Mouse (Mus musculus): ENCODE data around the gene 1700066M21Rik. TPM values are rescaled to one million over a fixed set of nuclear protein-coding genes. Genes with fewer than 3 reads are reported as not detected.

1700066M21Rik gene
- total RNA-seq, 2 experiments from 2014 or later, result 3.5 to 3.8 TPM

DNA sequence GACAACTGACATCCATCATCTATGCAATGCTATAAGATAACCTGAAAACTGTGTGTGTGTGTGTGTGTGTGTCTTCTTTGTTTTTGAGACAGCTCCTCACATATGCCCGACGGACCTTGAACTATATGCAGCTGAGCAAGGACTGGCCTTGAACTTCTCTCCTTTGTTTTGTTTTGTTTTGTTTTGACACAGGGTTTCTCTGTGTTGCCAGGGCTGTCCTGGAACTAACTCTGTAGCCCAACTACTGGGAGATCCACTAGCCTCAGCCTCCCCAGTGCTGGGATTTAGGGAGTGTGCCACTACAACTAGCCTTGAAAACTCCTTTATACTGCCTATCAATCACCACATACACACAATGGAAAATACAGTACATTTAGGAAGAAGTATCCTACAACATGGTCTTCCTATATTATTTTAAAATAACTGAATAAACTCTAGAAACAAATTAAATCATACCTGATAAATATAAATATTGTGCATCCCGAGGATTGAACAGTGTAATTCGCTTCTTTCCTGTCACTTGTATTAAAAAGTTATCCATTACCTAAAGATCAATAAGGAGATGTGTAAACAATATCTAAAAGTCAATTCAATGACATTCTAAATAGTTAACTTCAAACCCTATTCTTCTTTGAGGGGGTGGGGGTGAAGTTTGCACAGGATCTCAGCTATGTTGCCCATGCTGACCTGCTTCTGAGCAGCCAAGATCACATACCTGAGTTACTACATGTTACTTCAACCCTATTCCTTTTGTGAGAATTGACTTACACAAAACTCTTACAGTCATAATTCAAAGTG, 13.8 kb downstream of the 1700066M21Rik start:
- no peak for DNase-seq (ENCODE audit: low spot score in 2 of 2)

DNA sequence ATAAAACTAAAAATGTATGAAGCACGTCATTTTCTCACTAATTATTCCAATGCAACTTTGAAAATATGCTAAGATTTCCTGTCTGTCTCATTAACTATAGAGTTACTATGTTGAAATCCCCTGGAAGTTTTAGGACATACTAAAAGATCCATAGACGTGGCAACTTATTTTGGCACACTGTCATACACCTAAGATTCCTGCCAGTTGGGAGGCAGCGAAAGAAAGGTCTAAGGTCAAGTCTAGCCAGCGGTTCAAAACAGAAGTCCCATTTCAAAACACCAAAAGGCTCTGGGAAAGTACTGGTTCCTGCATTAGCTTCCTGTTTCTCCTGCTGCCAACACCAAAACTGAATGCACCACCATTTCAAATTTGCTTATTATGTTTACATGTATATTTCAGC, 15.0 kb downstream of the 1700066M21Rik start:
- no peak for DNase-seq (ENCODE audit: low spot score in 2 of 2)

DNA sequence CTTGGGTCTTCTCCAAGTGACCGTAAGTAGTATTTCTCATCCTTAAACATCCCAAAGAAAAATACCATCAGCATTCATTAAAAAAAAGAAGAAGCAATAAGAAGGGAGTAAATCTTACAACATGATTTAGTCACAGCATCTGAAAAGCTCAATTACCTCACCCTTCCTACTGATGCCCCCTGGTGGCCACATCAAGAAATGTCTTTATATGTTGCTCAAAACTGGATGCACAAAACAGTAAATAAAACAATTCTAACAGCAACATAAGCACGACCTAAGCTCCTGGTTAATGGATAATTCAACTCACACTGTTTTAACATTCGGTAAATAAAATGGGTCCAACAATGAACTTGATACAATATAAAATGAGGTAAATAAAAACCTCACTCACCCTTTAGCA, 16.6 kb downstream of the 1700066M21Rik start:
- DNase-seq (ENCODE audit: low spot score in 2 of 2), result peak in 1 of 2 experiments; percentile 44

DNA sequence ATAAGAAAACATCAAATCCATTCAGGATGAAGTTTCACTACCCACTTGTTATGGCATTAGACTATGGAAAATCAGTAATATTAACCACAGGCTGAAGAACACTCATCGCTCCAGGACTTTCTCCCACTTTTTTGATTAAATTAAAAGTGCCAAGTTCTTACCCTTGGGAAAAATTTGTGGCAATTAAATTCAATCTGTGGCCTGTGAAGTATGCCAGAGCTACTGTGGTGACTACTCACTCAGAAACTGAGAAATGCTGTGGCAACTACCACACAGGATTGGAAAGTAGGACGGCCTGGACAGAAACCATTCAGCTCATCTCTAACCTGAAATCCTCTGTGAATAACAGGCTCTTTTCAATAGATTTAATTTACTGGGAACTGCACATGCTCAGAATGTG, 22.9 kb downstream of the 1700066M21Rik start:
- DNase-seq (ENCODE audit: low spot score in 2 of 2), result no peak

- DNase-seq (ENCODE audit: low spot score in 2 of 2), result no peak
Measured at GRCm38 (mm10) chr1:57400877-57401276, 23.5 kb downstream of the 1700066M21Rik start.

- no peak for DNase-seq (ENCODE audit: low spot score in 2 of 2)
Measured at GRCm38 (mm10) chr1:57402116-57402515, 24.7 kb downstream of the 1700066M21Rik start.

DNA sequence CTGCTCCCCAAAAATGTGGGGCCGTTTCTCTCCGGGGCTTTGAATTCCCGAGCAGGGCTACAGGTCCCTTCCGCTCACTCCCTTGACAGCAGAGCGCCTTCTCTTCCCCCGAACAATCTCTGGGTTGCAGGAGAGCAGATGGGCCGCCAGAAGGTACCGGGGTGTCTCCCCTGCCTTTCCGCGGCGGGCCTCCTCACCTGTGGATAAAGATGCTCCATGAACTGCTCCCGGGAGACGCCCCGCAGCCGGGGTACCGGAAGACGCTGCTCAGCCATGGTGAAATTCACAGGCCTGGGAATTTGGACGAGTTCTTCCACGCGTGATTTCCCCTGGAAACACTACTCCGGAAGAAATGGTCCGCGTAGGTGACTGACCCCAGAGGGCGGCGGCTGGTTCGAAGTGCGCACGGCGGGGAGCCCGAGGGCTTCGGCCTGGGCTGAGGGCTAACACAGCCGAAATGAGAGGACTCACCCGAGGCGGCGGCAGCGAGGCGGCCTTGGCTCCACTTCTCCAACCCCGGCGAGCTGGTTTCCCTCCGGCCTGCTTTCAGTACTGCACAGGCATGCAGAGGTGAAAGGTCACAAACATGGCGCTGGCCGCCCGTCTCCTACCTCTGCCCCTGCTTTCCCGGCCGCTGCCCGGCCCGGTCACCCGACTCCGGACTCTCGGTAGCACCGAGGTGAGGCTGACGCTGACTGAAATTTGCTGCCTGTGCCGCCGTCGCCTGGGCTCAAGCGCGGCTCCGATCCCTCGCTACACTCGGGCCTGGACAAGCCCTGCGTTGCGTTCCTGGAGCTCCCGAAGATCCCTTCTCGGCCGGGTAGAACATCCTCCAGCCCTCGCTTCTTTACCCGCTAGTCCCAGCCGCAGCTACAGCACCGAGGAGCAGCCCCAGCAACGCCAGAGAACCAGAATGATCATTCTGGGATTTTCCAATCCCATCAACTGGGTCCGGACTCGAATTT, 29.0 kb downstream of the 1700066M21Rik start, which contains the start of the genes Maip1 and Tyw5:
Gene Maip1 (plus strand): TSS at position 142 of the 965 bp plus-strand sequence.
Gene Tyw5 (minus strand): TSS at position 915 of the 965 bp plus-strand sequence.
- peak; percentile 69 to 85 for DNase-seq (ENCODE audit: low spot score in 2 of 2)

DNA sequence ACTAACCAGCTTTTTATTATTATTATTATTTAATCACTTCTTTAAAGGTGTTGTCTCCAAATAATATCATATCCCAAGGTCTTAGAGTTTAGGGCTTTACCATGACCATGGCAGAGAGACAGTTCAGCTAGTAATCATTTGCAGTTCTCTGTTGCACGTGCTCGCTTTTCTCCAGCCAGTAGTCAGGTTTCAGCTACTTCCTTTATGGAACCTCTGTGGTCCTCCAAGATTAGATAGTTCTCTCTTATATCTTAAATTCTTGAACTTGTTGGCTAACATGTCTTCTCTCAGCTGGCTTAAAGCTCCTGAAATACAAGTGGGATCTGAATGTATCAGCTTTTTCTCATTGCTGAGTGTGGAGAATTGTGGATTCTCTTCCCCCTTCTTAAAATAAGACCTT, 31.6 kb downstream of the 1700066M21Rik start:
- DNase-seq (ENCODE audit: low spot score in 2 of 2), result no peak

DNA sequence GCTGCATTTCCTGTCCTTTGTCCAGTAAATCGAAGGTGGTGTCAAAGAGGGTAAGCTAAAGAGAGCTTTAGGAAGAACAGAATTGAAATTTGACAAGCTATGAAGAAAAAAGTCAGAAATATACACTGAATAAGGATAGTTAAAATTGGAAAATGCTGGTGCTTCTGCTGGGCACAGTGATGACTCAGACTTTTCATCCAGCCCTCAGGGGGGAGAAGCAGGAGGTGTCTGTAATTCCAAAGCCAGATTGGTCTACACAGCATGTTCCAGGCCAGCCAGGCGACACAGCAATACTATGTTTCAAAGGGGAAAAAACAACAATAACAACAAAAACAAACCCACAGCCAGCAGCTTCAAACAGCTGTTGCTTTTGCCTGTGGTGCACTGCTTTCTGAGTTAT, 36.0 kb downstream of the 1700066M21Rik start:
- no peak for DNase-seq (ENCODE audit: low spot score in 2 of 2)

DNA sequence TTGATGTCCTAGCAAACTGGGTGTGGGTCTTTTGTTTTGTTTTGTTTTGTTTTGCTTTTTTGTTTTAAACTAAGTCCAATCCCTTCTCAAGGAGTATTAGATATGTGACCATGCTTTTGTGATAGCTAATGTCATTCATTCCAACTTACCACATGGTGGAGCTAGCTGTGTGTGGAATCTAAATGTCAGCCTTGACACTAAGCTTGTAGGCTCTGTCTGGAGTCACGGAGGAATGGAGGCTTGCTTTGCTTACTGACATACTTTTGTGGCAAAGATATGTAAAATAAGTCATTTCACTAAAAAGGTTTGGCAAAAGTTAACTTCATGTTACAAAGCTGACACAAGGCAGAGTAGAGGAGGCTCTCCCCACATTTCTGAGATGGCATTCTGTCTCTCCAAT, 46.3 kb downstream of the 1700066M21Rik start:
- no peak for DNase-seq (ENCODE audit: low spot score in 2 of 2)

DNA sequence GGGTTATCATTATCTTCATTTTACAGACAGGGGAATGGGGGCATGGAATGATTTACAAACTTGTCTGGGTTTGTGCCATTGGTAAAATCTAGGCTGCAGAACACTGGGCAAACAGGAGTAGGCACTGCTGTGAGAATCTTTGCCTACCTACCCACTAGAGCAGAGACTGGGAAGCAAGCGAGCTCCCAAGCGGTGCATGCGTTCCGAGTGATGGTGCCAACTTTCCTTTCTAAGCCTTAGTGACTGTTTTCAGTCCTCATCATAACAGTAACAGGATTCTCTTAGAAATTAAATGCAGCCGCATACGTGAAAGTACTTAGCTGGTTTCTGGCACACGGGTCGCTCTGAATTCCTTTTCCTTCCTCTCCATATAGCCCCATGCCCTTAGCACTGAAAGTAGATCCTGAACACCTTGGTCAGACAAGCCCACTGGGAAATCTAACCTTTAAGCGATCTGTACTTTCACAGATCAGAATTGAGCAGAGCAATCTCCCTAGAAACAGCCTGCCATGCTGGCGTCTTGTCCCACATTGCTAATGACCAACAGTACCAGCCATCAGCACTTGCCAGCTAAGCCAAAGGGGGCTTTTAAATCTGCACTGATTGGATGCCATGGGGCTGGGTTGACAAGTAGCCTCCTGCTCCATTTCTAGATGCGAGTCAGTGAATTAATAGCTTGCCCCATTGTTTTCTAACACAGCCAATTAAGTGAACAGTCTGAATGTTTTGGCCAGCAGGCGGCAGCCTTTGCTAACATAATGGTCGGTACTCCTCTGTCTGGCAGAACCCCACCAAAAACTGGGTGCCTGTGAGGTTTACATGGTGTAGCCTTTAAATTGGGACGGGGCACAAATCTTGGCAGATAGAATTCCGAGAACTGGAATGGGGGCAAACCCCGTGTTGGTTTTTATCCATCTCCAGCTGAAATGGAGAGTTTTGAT, 51.2 kb downstream of the 1700066M21Rik start:
- peak; percentile 84 to 92 for DNase-seq (ENCODE audit: low spot score in 2 of 2)

- DNase-seq (ENCODE audit: low spot score in 2 of 2), result peak in 1 of 2 experiments; percentile 53
Measured at GRCm38 (mm10) chr1:57429786-57430483, 52.5 kb downstream of the 1700066M21Rik start.

DNA sequence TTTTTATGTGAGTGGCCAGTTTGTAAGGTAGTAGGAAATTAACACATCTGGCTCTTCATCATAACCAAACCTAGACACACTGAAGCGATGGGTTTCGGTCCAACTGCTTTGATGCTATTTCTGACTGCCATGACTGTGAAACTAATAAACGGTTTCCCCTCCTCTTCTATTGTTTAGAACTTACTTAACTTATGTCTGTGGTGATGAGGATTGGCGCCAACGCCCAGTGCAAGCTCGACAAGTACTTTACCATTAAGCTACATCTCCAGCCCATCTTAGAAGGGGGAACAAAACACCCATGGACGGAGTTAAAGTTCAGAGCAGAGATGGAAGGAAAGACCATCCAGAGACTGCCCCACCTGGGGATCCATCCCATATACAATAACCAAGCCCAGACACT, 55.7 kb downstream of the 1700066M21Rik start:
- no peak for DNase-seq (ENCODE audit: low spot score in 2 of 2)

Other genes with a start within 250 kb of the 1700066M21Rik start
- gene Maip1, start 28.7 kb downstream of the 1700066M21Rik start, total RNA-seq (2021), result 10 to 100 TPM in 1 of 2 experiments, 1 to 10 TPM in 1; 9.3 to 11.2 TPM
- 1 to 10 TPM; 8.0 to 9.8 TPM for gene Tyw5, start 29.5 kb downstream of the 1700066M21Rik start, total RNA-seq (2021)